Mouse (Mus musculus) splenic B cell, adult 2 months (primary cell): ENCODE measurements at regions not wholly inside any gene's neighbourhood (a gene's known extent, or its start where the extent isn't known, plus 50 kb on each side); places are given as distances from the start of the nearest gene placed in this dataset.
A peak's percentile ranks its signal among the peaks of the same experiment; 100 is the strongest.
"Not testable (repeated sequence)": the region's sequence is repeated elsewhere in the genome, so short reads cannot be mapped to it uniquely, and the experiment has no call there.

Source experiments
- DNase-seq: peaks from one replicate; pipeline ENCODE4 v3.0.0-alpha.2; 2011; ENCODE audit warnings: low read depth, low spot score
- H3K27me3 ChIP-seq: 2 replicates; pipeline ENCODE4 v1.6.1; 2012; ENCODE audit warnings: mild to moderate bottlenecking, low read length, moderate library complexity, mixed read lengths; ENCODE audit not compliant: control insufficient read depth, poor library complexity, insufficient read depth, severe bottlenecking
- H3K36me3 ChIP-seq: 2 replicates; pipeline ENCODE4 v1.6.1; 2012; ENCODE audit warnings: mild to moderate bottlenecking, low read length, moderate library complexity, mixed read lengths; ENCODE audit not compliant: control insufficient read depth, poor library complexity, insufficient read depth, severe bottlenecking

DNA sequence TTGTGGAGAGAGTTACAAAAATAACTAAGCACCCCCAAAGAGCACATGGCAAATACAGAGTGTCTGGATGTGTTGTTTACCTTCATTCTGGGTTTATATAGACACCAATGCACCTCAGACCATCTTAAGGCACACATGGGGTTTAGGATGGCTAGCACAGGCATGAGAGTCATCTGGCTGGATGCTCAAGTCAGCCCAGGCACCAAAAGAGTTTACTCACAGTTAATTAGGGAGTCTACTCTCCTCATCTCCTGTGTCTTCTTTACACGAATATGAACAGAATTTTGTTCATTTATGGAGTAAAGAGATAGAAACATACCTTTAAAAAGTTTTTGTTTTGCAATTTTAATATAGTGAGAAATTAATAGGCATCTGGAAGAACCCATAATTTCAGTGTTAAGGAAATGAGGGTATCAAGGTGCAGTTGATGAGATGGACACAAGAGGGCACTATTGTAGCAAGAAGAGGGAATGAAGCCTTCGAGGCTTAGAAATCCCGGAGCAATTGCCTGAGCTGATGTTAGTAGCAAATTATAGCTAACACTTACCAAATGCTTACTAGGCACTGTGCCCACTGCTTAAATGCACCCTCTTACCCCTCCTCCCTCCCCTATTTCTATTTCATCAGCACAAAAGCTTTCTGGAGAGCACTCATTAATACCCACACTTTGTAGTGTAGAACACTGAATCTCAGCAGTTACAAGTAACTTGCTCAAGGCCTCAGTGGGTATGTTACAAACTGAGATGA, 174.6 kb downstream of the Eepd1 start:
- DNase-seq = peak; percentile 29
- no peaks in the 10 kb centered on the region for H3K27me3 ChIP-seq
- H3K36me3 ChIP-seq = no peaks in the 10 kb centered on the region

DNA sequence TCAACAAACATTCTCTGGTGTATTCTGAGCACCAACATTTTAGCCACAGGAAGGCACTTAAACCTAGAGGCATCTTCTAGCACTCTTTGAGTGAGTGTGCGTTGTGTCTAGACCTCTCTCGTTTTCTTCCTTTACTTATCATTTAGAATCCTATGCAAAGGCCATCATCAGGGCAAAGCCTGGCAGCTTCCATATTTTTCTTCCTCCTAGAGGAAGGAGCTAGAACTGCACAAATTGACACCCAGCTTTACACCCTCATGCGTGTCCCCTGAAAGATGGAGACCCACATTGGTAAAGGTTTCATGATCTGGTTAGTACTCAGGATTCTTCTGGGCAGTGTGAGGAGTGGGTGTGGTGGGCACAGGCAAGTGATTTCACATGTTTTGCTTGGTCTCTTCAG, 175.2 kb downstream of the Eepd1 start:
- Histone ChIP-seq H3K36me3 (no peaks in the 10 kb centered on the region), H3K27me3 (no peaks in the 10 kb centered on the region)
- no peak for DNase-seq

DNA sequence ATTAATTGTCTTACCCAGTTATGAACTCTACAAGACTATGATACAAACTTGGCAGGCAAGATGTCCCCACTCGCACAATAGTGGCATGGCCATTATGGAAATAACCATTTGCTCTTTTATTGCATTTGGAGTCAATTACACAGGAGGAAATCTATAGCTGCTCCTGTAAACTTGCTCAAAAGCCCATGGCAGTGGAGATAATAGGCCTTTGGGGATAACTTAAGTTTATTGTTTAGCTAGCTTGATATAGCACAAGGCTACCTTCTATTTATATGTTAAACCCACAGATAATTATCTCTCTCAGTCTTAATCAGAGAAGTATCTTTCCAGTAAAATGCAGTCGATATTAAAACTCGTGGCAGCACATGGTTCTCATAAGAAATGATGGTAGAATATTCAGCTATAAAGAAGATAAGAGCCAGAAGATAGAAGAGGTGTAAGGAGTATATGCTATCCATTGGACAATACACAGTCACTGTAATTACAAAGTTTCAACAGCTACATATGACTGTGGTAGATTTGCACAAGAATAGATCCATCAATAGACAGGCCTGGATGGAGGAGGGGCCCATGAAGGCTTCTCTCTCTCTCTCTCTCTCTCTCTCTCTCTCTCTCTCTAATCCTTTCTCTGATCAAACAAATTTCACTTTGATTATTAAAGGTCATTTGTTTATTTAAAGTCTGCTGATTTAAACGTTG, 202.4 kb downstream of the Eepd1 start:
- H3K36me3 ChIP-seq = no peaks in the 10 kb centered on the region
- H3K27me3 ChIP-seq = no peaks in the 10 kb centered on the region
- DNase-seq = no peak

GRCm38 (mm10) chr9:25693632-25694031, 212.3 kb downstream of the Eepd1 start:
- DNase-seq = no peak
- no peaks in the 10 kb centered on the region for H3K27me3 ChIP-seq
- H3K36me3 ChIP-seq = no peaks in the 10 kb centered on the region

DNA sequence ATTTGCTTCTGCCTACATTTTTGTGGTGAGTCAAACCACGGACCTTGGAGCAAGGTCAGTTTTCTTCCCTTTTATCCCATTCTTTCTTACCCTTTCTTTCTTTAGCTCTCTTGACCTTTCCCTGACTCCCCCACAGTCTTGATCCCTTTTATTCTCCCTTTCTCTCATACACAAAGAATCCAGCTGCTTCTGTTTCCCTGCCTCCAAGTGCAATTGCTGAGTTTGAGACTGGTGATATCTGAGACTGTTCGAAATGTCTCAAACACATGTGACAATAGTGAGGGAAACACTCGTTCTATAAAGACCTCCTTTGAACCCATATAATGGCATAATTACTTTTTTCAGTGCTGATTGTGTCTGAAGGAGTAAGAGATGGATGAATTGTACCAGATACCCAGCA, 213.7 kb downstream of the Eepd1 start:
- no peak for DNase-seq
- H3K36me3 ChIP-seq = no peaks in the 10 kb centered on the region
- H3K27me3 ChIP-seq = no peaks in the 10 kb centered on the region

GRCm38 (mm10) chr9:25713636-25714035, 232.3 kb downstream of the Eepd1 start:
- Histone ChIP-seq H3K36me3 (no peaks in the 10 kb centered on the region), H3K27me3 (no peaks in the 10 kb centered on the region)
- DNase-seq = no peak

DNA sequence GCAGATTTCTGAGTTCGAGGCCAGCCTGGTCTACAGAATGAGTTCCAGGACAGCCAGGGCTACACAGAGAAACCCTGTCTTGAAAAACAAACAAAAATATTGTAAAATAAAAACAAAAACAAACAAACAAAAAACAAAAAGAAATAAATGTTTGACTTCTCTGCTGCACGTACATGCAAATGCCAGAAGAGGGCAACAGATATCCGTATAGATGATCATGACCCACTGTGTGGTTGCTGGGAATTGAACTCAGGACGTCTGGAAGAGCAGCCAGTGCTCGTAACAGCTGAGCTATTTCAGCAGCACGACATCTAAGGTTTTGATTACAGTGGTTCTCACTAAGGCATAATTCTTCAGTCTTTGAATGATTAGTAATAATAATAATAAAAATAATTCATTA, 262.8 kb downstream of the Eepd1 start:
- DNase-seq = no peak
- Histone ChIP-seq H3K36me3 (no peaks in the 10 kb centered on the region), H3K27me3 (no peaks in the 10 kb centered on the region)

- no peaks in the 10 kb centered on the region for H3K27me3 ChIP-seq
- H3K36me3 ChIP-seq = no peaks in the 10 kb centered on the region
- DNase-seq = no peak
These were observed 269.8 kb downstream of the Eepd1 start for GRCm38 (mm10) chr9:25751138-25751537.

DNA sequence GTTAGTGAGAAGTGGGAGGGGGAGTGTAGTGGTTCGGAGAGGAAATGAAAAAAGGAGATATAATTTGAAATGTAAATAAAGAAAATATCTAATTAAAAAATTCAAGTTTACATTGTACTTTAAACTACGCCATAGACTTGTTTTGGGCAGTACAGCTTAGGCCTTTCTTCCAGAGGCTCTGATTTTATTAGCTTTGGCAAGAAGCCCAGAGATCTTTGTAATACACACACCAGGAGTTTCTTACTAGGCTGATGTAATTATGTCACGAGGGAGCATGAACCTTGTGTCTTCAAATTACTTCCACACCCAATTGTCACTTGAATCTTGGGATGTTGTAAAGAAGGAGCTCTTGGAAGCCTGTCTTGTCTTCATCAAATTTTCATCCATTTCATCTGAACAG, 292.6 kb downstream of the Eepd1 start:
- no peaks in the 10 kb centered on the region for H3K27me3 ChIP-seq
- no peaks in the 10 kb centered on the region for H3K36me3 ChIP-seq
- no peak for DNase-seq

- Histone ChIP-seq H3K36me3 (no peaks in the 10 kb centered on the region), H3K27me3 (no peaks in the 10 kb centered on the region)
- DNase-seq = no peak
These were observed 301.3 kb downstream of the Eepd1 start for GRCm38 (mm10) chr9:25782631-25783030.

- DNase-seq = no peak
- Histone ChIP-seq H3K27me3 (no peaks in the 10 kb centered on the region), H3K36me3 (no peaks in the 10 kb centered on the region)
These were observed 314.0 kb downstream of the Eepd1 start for GRCm38 (mm10) chr9:25795142-25795910.

- DNase-seq = no peak
- Histone ChIP-seq H3K27me3 (no peaks in the 10 kb centered on the region), H3K36me3 (no peaks in the 10 kb centered on the region)
These were observed 328.2 kb downstream of the Eepd1 start for GRCm38 (mm10) chr9:25809562-25809961.

DNA sequence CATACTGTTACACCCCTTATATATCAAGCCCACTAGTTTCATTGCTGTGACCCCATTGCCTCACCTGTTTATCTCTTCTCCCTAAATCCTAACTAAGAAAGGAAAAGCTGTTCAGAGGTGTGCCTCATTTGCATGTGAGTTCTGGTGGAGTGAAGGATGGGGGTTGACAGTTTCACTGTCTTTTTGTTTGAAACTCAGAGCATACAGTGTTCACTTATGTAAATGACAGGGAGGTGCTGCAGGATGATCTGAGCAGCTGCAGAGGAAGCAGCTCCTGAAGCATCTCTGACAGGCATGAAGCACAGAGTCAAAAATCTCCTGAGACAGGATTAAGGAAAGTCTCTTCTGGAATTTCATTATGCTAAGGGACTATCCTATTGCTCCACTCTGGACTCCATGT, 351.9 kb downstream of the Eepd1 start:
- DNase-seq = no peak
- no peaks in the 10 kb centered on the region for H3K36me3 ChIP-seq

GRCm38 (mm10) chr9:25849914-25850313, 368.6 kb downstream of the Eepd1 start:
- not testable (repeated sequence) for H3K27me3 ChIP-seq, DNase-seq, H3K36me3 ChIP-seq

More for the DNA sequence above, 351.9 kb downstream of the Eepd1 start:
- no peaks in the 10 kb centered on the region for H3K27me3 ChIP-seq

DNA sequence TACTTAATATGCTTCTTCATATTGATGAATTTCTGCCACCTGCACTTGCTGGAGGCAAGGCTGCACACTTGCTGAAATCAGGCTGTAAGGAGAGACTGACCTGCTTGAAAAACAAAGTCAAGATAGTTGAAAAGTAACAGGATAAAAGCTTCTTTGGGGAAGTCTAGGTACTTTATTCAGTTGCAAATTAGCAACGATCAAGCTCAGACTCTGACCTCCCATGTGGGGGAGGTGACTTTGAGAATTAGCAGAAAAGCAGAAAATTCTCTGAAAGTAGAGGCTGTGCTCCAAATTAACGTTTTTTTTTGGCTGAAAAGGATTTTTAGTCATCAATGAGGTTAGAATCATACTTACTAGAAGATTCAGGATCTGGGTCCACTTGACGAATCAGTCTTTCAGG, 369.3 kb downstream of the Eepd1 start:
- H3K27me3 ChIP-seq, DNase-seq, H3K36me3 ChIP-seq: not testable (repeated sequence)
